Mouse (Mus musculus): Measurements from ENCODE around the gene Zfp541. TPM values are rescaled to one million over a fixed set of nuclear protein-coding genes. Genes with fewer than 3 reads are reported as not detected.

The Zfp541 gene
- polyA plus RNA-seq, 1 experiment from 2014 or later = not detected

GRCm38 (mm10) chr7:16024603-16025222, 36.9 kb upstream of the Zfp541 start:
- no peak overlapping the region for H3K9ac ChIP-seq (ENCODE audit: low read depth, low read length)
- ATAC-seq (ENCODE audit: low read depth) = no peak
- H3K27me3 ChIP-seq (ENCODE audit: control insufficient read depth, insufficient read depth, low read depth, low read length) = no peaks in the 10 kb centered on the region
- H3K4me3 ChIP-seq (ENCODE audit: low read depth, low read length) = no peak overlapping the region
- H3K4me1 ChIP-seq (ENCODE audit: control insufficient read depth, low read depth, low read length) = peaks cover 7% of the 10 kb centered on the region
- 64% methylated on average over 8 of the region's 8 CpGs for WGBS (ENCODE audit: insufficient replicate concordance)
- H3K9me3 ChIP-seq (replicated peaks; ENCODE audit: control insufficient read depth, low read length) = no peaks in the 10 kb centered on the region
- H3K36me3 ChIP-seq (ENCODE audit: control insufficient read depth, insufficient read depth) = no peaks in the 10 kb centered on the region
- no peak overlapping the region for H3K4me2 ChIP-seq (ENCODE audit: low read depth, low read length)
- no peak overlapping the region; the same call in 1 of the 2 replicates for H3K27ac ChIP-seq (ENCODE audit: low read length)

- 75% methylated on average over 6 of the region's 6 CpGs for WGBS (ENCODE audit: insufficient replicate concordance)
These were observed 33.3 kb upstream of the Zfp541 start for GRCm38 (mm10) chr7:16028102-16028927.

GRCm38 (mm10) chr7:16031072-16031471, 30.5 kb upstream of the Zfp541 start:
- Histone ChIP-seq H3K4me3 (ENCODE audit: low read depth, low read length) (no peak overlapping the region), H3K4me1 (ENCODE audit: control insufficient read depth, low read depth, low read length) (peaks cover 6% of the 10 kb centered on the region), H3K9ac (ENCODE audit: low read depth, low read length) (no peak overlapping the region), H3K36me3 (ENCODE audit: control insufficient read depth, insufficient read depth) (no peaks in the 10 kb centered on the region), H3K4me2 (ENCODE audit: low read depth, low read length) (no peak overlapping the region), H3K9me3 (replicated peaks; ENCODE audit: control insufficient read depth, low read length) (no peaks in the 10 kb centered on the region), H3K27ac (ENCODE audit: low read length) (no peak overlapping the region), H3K27me3 (ENCODE audit: control insufficient read depth, insufficient read depth, low read depth, low read length) (no peaks in the 10 kb centered on the region)
- WGBS (ENCODE audit: insufficient replicate concordance) = 85% methylated on average over 4 of the region's 4 CpGs
- no peak for ATAC-seq (ENCODE audit: low read depth)

More at GRCm38 (mm10) chr7:16028102-16028927, 33.3 kb upstream of the Zfp541 start:
- Histone ChIP-seq H3K4me2 (ENCODE audit: low read depth, low read length) (no peak overlapping the region), H3K9me3 (replicated peaks; ENCODE audit: control insufficient read depth, low read length) (no peaks in the 10 kb centered on the region), H3K4me3 (ENCODE audit: low read depth, low read length) (no peak overlapping the region), H3K27ac (ENCODE audit: low read length) (no peak overlapping the region), H3K4me1 (ENCODE audit: control insufficient read depth, low read depth, low read length) (peaks cover 8% of the 10 kb centered on the region), H3K9ac (ENCODE audit: low read depth, low read length) (no peak overlapping the region), H3K27me3 (ENCODE audit: control insufficient read depth, insufficient read depth, low read depth, low read length) (no peaks in the 10 kb centered on the region), H3K36me3 (ENCODE audit: control insufficient read depth, insufficient read depth) (no peaks in the 10 kb centered on the region)
- no peak for ATAC-seq (ENCODE audit: low read depth)

GRCm38 (mm10) chr7:16033059-16033458, 28.6 kb upstream of the Zfp541 start:
- Histone ChIP-seq H3K36me3 (ENCODE audit: control insufficient read depth, insufficient read depth) (no peaks in the 10 kb centered on the region), H3K4me1 (ENCODE audit: control insufficient read depth, low read depth, low read length) (peaks cover 6% of the 10 kb centered on the region), H3K9ac (ENCODE audit: low read depth, low read length) (no peak overlapping the region), H3K4me2 (ENCODE audit: low read depth, low read length) (no peak overlapping the region), H3K27me3 (ENCODE audit: control insufficient read depth, insufficient read depth, low read depth, low read length) (no peaks in the 10 kb centered on the region), H3K9me3 (replicated peaks; ENCODE audit: control insufficient read depth, low read length) (no peaks in the 10 kb centered on the region), H3K27ac (ENCODE audit: low read length) (no peak overlapping the region), H3K4me3 (ENCODE audit: low read depth, low read length) (no peak overlapping the region)
- ATAC-seq (ENCODE audit: low read depth) = no peak
- WGBS (ENCODE audit: insufficient replicate concordance) = 69% methylated on average over 1 of the region's 1 CpGs

- H3K4me1 ChIP-seq (ENCODE audit: control insufficient read depth, low read depth, low read length) = peaks cover 6% of the 10 kb centered on the region
- H3K36me3 ChIP-seq (ENCODE audit: control insufficient read depth, insufficient read depth) = no peaks in the 10 kb centered on the region
- no peak overlapping the region for H3K4me2 ChIP-seq (ENCODE audit: low read depth, low read length)
- no peak overlapping the region for H3K27ac ChIP-seq (ENCODE audit: low read length)
- no peak overlapping the region for H3K9ac ChIP-seq (ENCODE audit: low read depth, low read length)
- 72% methylated on average over 8 of the region's 8 CpGs for WGBS (ENCODE audit: insufficient replicate concordance)
- H3K27me3 ChIP-seq (ENCODE audit: control insufficient read depth, insufficient read depth, low read depth, low read length) = no peaks in the 10 kb centered on the region
- no peak for ATAC-seq (ENCODE audit: low read depth)
- H3K9me3 ChIP-seq (replicated peaks; ENCODE audit: control insufficient read depth, low read length) = no peaks in the 10 kb centered on the region
- no peak overlapping the region for H3K4me3 ChIP-seq (ENCODE audit: low read depth, low read length)
These were observed 27.8 kb upstream of the Zfp541 start for GRCm38 (mm10) chr7:16033580-16034461.

DNA sequence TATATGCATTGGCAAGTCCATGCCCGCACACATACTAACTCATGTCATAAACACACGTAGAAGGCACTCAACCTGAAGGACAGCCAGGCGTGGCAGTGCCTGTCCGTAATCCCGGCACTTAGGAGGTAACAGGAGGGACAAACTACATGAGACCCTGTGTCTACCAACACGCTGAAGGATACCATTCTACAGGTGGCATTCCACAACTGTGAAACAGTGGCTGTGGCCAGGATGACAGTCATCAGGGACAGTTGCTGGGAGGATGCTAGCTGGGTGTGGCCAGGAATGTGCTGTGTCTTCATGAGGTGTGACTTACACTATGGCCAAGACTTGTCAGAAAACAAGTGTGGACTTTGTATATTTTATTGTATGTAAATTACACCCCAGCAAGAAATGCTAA, 24.6 kb upstream of the Zfp541 start:
- Histone ChIP-seq H3K27ac (ENCODE audit: low read length) (no peak overlapping the region), H3K9ac (ENCODE audit: low read depth, low read length) (no peak overlapping the region), H3K9me3 (replicated peaks; ENCODE audit: control insufficient read depth, low read length) (no peaks in the 10 kb centered on the region), H3K4me1 (ENCODE audit: control insufficient read depth, low read depth, low read length) (peaks cover 17% of the 10 kb centered on the region), H3K36me3 (ENCODE audit: control insufficient read depth, insufficient read depth) (no peaks in the 10 kb centered on the region), H3K4me2 (ENCODE audit: low read depth, low read length) (no peak overlapping the region), H3K4me3 (ENCODE audit: low read depth, low read length) (no peak overlapping the region), H3K27me3 (ENCODE audit: control insufficient read depth, insufficient read depth, low read depth, low read length) (no peaks in the 10 kb centered on the region)
- 79% methylated on average over 6 of the region's 6 CpGs for whole genome bisulfite sequencing (ENCODE audit: insufficient replicate concordance)
- no peak for ATAC-seq (ENCODE audit: low read depth)

GRCm38 (mm10) chr7:16039363-16039762, 22.3 kb upstream of the Zfp541 start:
- H3K9ac ChIP-seq (ENCODE audit: low read depth, low read length) = 0 out of 2 replicates have a peak overlapping the region, but pooled peaks have one; percentile 7
- no peak overlapping the region for H3K4me2 ChIP-seq (ENCODE audit: low read depth, low read length)
- H3K27me3 ChIP-seq (ENCODE audit: control insufficient read depth, insufficient read depth, low read depth, low read length) = no peaks in the 10 kb centered on the region
- H3K27ac ChIP-seq (ENCODE audit: low read length) = no peak overlapping the region
- no peaks in the 10 kb centered on the region for H3K9me3 ChIP-seq (replicated peaks; ENCODE audit: control insufficient read depth, low read length)
- H3K4me3 ChIP-seq (ENCODE audit: low read depth, low read length) = no peak overlapping the region
- H3K4me1 ChIP-seq (ENCODE audit: control insufficient read depth, low read depth, low read length) = peaks cover 24% of the 10 kb centered on the region
- no peak for ATAC-seq (ENCODE audit: low read depth)
- WGBS (ENCODE audit: insufficient replicate concordance) = 45% methylated on average over 5 of the region's 5 CpGs
- H3K36me3 ChIP-seq (ENCODE audit: control insufficient read depth, insufficient read depth) = no peaks in the 10 kb centered on the region

DNA sequence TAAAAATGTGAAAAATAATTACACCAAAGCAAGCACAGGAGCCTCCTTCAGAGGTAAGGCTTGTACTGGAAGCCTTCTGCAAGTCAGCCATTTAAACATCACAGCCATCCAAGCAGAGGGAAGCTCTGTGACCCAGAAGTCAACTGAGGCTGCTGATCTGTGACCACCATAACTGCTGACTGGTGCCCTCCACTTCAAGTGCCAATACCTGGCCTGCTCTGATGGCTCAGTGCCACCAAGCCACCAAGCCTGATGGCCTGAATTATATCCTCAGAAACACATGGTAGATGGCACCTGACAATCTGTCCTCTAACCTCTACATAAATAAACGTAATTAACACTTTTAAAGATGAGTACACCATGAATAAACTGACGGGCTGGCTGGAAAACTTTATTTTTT, 20.4 kb upstream of the Zfp541 start:
- ATAC-seq (ENCODE audit: low read depth) = no peak
- 76% methylated on average over 2 of the region's 2 CpGs for WGBS (ENCODE audit: insufficient replicate concordance)
- H3K36me3 ChIP-seq (ENCODE audit: control insufficient read depth, insufficient read depth) = no peaks in the 10 kb centered on the region

More for the DNA sequence above, 20.4 kb upstream of the Zfp541 start:
- no peak overlapping the region for H3K9ac ChIP-seq (ENCODE audit: low read depth, low read length)
- H3K27me3 ChIP-seq (ENCODE audit: control insufficient read depth, insufficient read depth, low read depth, low read length) = no peaks in the 10 kb centered on the region
- H3K4me3 ChIP-seq (ENCODE audit: low read depth, low read length) = no peak overlapping the region
- no peak overlapping the region for H3K4me2 ChIP-seq (ENCODE audit: low read depth, low read length)
- peaks cover 42% of the 10 kb centered on the region for H3K4me1 ChIP-seq (ENCODE audit: control insufficient read depth, low read depth, low read length)
- no peaks in the 10 kb centered on the region for H3K9me3 ChIP-seq (replicated peaks; ENCODE audit: control insufficient read depth, low read length)
- H3K27ac ChIP-seq (ENCODE audit: low read length) = no peak overlapping the region
